Mouse (Mus musculus) lung, postnatal 0 days (tissue): Measurements from ENCODE around the gene Setd5.

Experiments
- CTCF ChIP-seq: IDR thresholded peaks from 2 replicates; pipeline ENCODE4 v1.5.1; 2016; ENCODE audit warnings: antibody characterized with exemption, mild to moderate bottlenecking
- EP300 ChIP-seq: IDR thresholded peaks from 2 replicates; pipeline ENCODE4 v1.6.1; 2016; ENCODE audit warnings: antibody characterized with exemption, mild to moderate bottlenecking, control low read depth

- TF ChIP-seq CTCF (no peak), EP300 (no peak)
Measured at GRCm38 (mm10) chr6:113141389-113142094, 64.4 kb downstream of the Setd5 start.
